Mouse (Mus musculus): ENCODE measurements around the gene Rbm19. TPM values are rescaled to one million over a fixed set of nuclear protein-coding genes. Genes with fewer than 3 reads are reported as not detected.

Rbm19 gene
- total and polyA plus RNA-seq, 3 experiments, result 66.3 to 74.3 TPM; not detected in 1

DNA sequence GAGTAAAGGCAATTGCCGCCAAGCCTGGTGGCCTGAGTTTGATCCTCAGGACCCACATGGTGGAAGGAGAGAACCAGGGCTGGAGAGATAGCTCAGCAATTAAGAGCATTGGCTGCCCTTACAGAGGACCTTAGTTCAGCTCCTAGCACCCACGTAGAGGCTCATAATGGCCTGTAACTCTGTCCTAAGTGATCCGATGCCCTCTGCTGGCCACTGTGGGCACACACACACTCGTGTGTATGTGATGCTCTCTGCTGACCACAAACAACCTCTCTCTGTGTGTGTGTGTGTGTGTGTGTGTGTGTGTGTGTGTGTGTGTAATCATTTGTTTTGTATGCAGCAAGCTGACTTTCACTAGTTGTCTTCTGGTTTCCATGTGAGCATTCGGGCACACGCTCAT is 15.5 kb upstream of the Rbm19 start:
- H3K27me3 ChIP-seq (ENCODE audit: control insufficient read depth in 1 of 2, insufficient read depth in 2 of 2, low read length in 2 of 2), result no peaks in the 10 kb centered on the region
- no peaks in the 10 kb centered on the region for H3K79me2 ChIP-seq (ENCODE audit: control insufficient read depth, insufficient read depth, low read length, poor library complexity)
- H3K4me1 ChIP-seq (ENCODE audit: control insufficient read depth in 1 of 2, insufficient read depth in 2 of 2, low read length in 2 of 2), result peaks cover 0 to 4% of the 10 kb centered on the region in 2 experiments; a peak in 2 of 4 replicates
- no peaks in the 10 kb centered on the region for H3K9me3 ChIP-seq (replicated peaks; ENCODE audit: insufficient read depth, low read length)
- H3K9ac ChIP-seq (ENCODE audit: control insufficient read depth, low read depth, low read length, poor library complexity, severe bottlenecking), result no peak overlapping the region
- no peak overlapping the region for H3K27ac ChIP-seq (ENCODE audit: control insufficient read depth, low read depth, low read length)
- no peaks in the 10 kb centered on the region for H3K36me3 ChIP-seq (ENCODE audit: control insufficient read depth in 1 of 2, insufficient read depth in 2 of 2, low read length in 2 of 2)
- H3K4me3 ChIP-seq (ENCODE audit: control insufficient read depth in 1 of 2, insufficient read depth in 1 of 2, low read depth in 2 of 2, low read length in 2 of 2), result no peak overlapping the region
- peak; percentile 20 for DNase-seq (ENCODE audit: low read depth, low spot score)
- TF ChIP-seq UBTF (IDR thresholded peaks at IDR 0.05; ENCODE audit: borderline replicate concordance, insufficient read depth, low read depth, low read length) (no peak), EP300 (IDR thresholded peaks at IDR 0.05; ENCODE audit: low read depth in 1 of 2, low read length in 2 of 2) (no peak), CTCF (IDR thresholded peaks at IDR 0.05 in 2 of 3, conservative IDR thresholded peaks at IDR 0.05 in 1 of 3; ENCODE audit: control insufficient read depth in 1 of 3, insufficient read depth in 1 of 3, low read depth in 2 of 3, low read length in 3 of 3, poor library complexity in 1 of 3, severe bottlenecking in 1 of 3) (peak; percentile 23 to 37 (median 36); a peak in 5 of 6 replicates)

DNA sequence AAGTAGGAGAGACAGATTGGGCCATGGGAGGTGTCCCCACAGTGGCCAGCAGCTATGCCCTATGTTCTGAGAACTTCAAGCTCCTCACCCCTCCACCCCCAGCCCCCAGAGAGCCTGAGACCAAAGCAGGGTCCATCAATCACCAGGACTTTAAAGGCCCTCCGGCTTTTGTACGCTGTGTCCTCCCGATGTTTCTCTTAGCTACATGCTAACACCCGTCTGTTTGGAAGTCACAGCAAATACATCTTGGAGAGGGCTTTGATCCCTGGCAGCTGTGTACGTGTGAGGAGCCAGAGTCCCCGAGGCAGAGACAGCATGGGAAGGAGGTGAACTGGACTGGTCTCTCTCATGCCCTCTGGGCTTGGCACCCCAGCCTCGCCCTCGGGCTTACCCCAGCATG is 14.2 kb upstream of the Rbm19 start:
- Histone ChIP-seq H3K9ac (ENCODE audit: control insufficient read depth, low read depth, low read length, poor library complexity, severe bottlenecking) (no peak overlapping the region), H3K4me3 (ENCODE audit: control insufficient read depth in 1 of 2, insufficient read depth in 1 of 2, low read depth in 2 of 2, low read length in 2 of 2) (no peak overlapping the region), H3K79me2 (ENCODE audit: control insufficient read depth, insufficient read depth, low read length, poor library complexity) (no peaks in the 10 kb centered on the region), H3K9me3 (replicated peaks; ENCODE audit: insufficient read depth, low read length) (no peaks in the 10 kb centered on the region), H3K27me3 (ENCODE audit: control insufficient read depth in 1 of 2, insufficient read depth in 2 of 2, low read length in 2 of 2) (no peaks in the 10 kb centered on the region), H3K27ac (ENCODE audit: control insufficient read depth, low read depth, low read length) (no peak overlapping the region), H3K36me3 (ENCODE audit: control insufficient read depth in 1 of 2, insufficient read depth in 2 of 2, low read length in 2 of 2) (no peaks in the 10 kb centered on the region), H3K4me1 (ENCODE audit: control insufficient read depth in 1 of 2, insufficient read depth in 2 of 2, low read length in 2 of 2) (peaks cover 0 to 4% of the 10 kb centered on the region in 2 experiments; a peak in 2 of 4 replicates)
- TF ChIP-seq TAL1 (IDR thresholded peaks at IDR 0.05; ENCODE audit: low read length), result no peak
- no peak for DNase-seq (ENCODE audit: low read depth, low spot score)

DNA sequence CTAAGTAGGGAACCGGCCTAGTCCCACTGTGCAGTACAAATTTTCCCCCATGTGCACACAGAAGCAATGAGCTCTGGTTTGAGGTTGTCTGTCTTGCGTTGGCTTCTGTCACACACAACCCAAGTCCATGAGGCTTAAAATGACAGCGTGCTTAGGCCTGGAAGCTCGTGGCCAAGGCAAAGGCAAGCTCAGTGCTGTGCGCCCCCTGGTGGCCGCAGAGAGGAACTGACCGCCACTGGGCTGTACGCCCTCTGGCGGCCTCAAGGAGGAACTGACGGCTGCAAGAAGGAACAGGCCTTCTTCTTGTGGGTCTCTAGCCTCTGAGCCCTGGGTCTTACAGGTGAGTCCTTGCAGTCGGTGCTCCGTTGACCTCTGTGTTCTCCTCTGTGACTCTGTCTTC is 13.5 kb upstream of the Rbm19 start:
- Histone ChIP-seq H3K4me3 (ENCODE audit: control insufficient read depth in 1 of 2, insufficient read depth in 1 of 2, low read depth in 2 of 2, low read length in 2 of 2) (no peak overlapping the region), H3K9ac (ENCODE audit: control insufficient read depth, low read depth, low read length, poor library complexity, severe bottlenecking) (no peak overlapping the region), H3K36me3 (ENCODE audit: control insufficient read depth in 1 of 2, insufficient read depth in 2 of 2, low read length in 2 of 2) (no peaks in the 10 kb centered on the region), H3K9me3 (replicated peaks; ENCODE audit: insufficient read depth, low read length) (no peaks in the 10 kb centered on the region), H3K27ac (ENCODE audit: control insufficient read depth, low read depth, low read length) (no peak overlapping the region), H3K79me2 (ENCODE audit: control insufficient read depth, insufficient read depth, low read length, poor library complexity) (no peaks in the 10 kb centered on the region), H3K4me1 (ENCODE audit: control insufficient read depth in 1 of 2, insufficient read depth in 2 of 2, low read length in 2 of 2) (peaks cover 0 to 4% of the 10 kb centered on the region in 2 experiments; a peak in 2 of 4 replicates), H3K27me3 (ENCODE audit: control insufficient read depth in 1 of 2, insufficient read depth in 2 of 2, low read length in 2 of 2) (no peaks in the 10 kb centered on the region)
- peak; percentile 79 for DNase-seq (ENCODE audit: low read depth, low spot score)
- TF ChIP-seq MEF2A (IDR thresholded peaks at IDR 0.05; ENCODE audit: extremely low read depth, insufficient replicate concordance, low read depth, low read length, poor library complexity, severe bottlenecking) (no peak), TBP (IDR thresholded peaks at IDR 0.05; ENCODE audit: low read depth, low read length) (0 out of 2 replicates have a peak, but pooled peaks have one; percentile 23), JUND (IDR thresholded peaks at IDR 0.05; ENCODE audit: low read depth, low read length) (peak; percentile 27; the same call in 1 of the 2 replicates), EP300 (IDR thresholded peaks at IDR 0.05; ENCODE audit: low read depth in 1 of 2, low read length in 2 of 2) (no peak), ETS1 (IDR thresholded peaks at IDR 0.05; ENCODE audit: low read depth, low read length) (no peak), NELFE (IDR thresholded peaks at IDR 0.05; ENCODE audit: low read depth, low read length) (no peak), ZKSCAN1 (IDR thresholded peaks at IDR 0.05; ENCODE audit: low read depth, low read length) (no peak), ELF1 (IDR thresholded peaks at IDR 0.05; ENCODE audit: low read depth, low read length) (0 out of 2 replicates have a peak, but pooled peaks have one; percentile 8), SMC3 (IDR thresholded peaks at IDR 0.05; ENCODE audit: low read depth, low read length) (peak; percentile 97), CTCF (IDR thresholded peaks at IDR 0.05 in 2 of 3, conservative IDR thresholded peaks at IDR 0.05 in 1 of 3; ENCODE audit: control insufficient read depth in 1 of 3, insufficient read depth in 1 of 3, low read depth in 2 of 3, low read length in 3 of 3, poor library complexity in 1 of 3, severe bottlenecking in 1 of 3) (peak in 2 of 3 experiments; percentile 100; a peak in 5 of 6 replicates), CHD2 (IDR thresholded peaks at IDR 0.05; ENCODE audit: low read length) (no peak), ZNF384 (IDR thresholded peaks at IDR 0.05; ENCODE audit: low read depth, low read length) (peak; percentile 43; the same call in 1 of the 2 replicates), SIN3A (IDR thresholded peaks at IDR 0.05; ENCODE audit: low read length) (no peak), UBTF (IDR thresholded peaks at IDR 0.05; ENCODE audit: borderline replicate concordance, insufficient read depth, low read depth, low read length) (no peak), USF2 (IDR thresholded peaks at IDR 0.05; ENCODE audit: borderline replicate concordance in 1 of 2, insufficient read depth in 1 of 2, low read depth in 1 of 2, low read length in 2 of 2) (no peak), HCFC1 (IDR thresholded peaks at IDR 0.05; ENCODE audit: low read depth, low read length) (0 out of 2 replicates have a peak, but pooled peaks have one; percentile 48), ZMIZ1 (IDR thresholded peaks at IDR 0.05; ENCODE audit: low read depth, low read length) (no peak), TCF12 (IDR thresholded peaks at IDR 0.05; ENCODE audit: low read depth, low read length) (no peak), CHD1 (IDR thresholded peaks at IDR 0.05; ENCODE audit: low read depth, low read length) (no peak), POLR2AphosphoS2 (IDR thresholded peaks at IDR 0.05; ENCODE audit: low read length) (no peak), TAL1 (IDR thresholded peaks at IDR 0.05; ENCODE audit: low read length) (no peak), MAZ (IDR thresholded peaks at IDR 0.05; ENCODE audit: low read depth, low read length) (no peak), MYB (IDR thresholded peaks at IDR 0.05; ENCODE audit: low read depth, low read length) (no peak), E2F4 (IDR thresholded peaks at IDR 0.05; ENCODE audit: borderline replicate concordance, low read depth, low read length) (no peak)
